Mouse (Mus musculus): Measurements from ENCODE around the gene Cerk. TPM values are rescaled to one million over a fixed set of nuclear protein-coding genes. Genes with fewer than 3 reads are reported as not detected.
A peak's percentile ranks its signal among the peaks of the same experiment; 100 is the strongest.

Cerk gene
- total and polyA plus RNA-seq, 3 experiments: 2.5 to 10.3 (median 4.4) TPM

DNA sequence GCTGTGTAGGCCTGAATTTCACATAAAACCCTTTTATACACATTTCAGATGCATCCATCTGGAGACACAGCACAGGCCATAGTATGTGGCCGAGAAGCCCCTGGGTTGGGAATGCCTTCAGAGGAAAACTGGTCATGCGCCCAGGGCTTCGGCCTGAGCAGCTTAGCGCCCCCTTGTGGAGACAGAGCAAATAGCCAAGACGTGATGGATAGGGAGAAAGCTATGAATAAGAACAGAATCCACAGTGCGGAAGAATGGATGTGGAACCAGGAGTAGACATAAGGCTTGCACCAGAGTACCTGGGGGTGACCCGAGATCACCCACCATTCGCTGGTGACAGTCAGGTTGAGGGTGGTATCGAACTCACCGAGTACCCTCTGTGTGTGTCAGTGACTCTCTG lies 45.6 kb downstream of the Cerk start:
- DNase-seq (ENCODE audit: extremely low read depth): peak; percentile 35
- TF ChIP-seq MEF2A (IDR thresholded peaks at IDR 0.05; ENCODE audit: borderline replicate concordance, low read depth, low read length): no peak
- no peak for TF ChIP-seq NRF1 (IDR thresholded peaks at IDR 0.05; ENCODE audit: low read depth, low read length)
- TF ChIP-seq ZC3H11A (IDR thresholded peaks at IDR 0.05; ENCODE audit: low read depth, low read length): no peak
- TF ChIP-seq POLR2A (IDR thresholded peaks at IDR 0.05; ENCODE audit: low read depth, low read length): no peak
- TF ChIP-seq SMC3 (IDR thresholded peaks at IDR 0.05; ENCODE audit: low read depth, low read length): peak; percentile 55
- peak; percentile 76 to 88 for TF ChIP-seq CTCF (conservative IDR thresholded peaks at IDR 0.05 in 1 of 2, IDR thresholded peaks at IDR 0.05 in 1 of 2; ENCODE audit: low read depth in 2 of 2, low read length in 2 of 2)
- TF ChIP-seq RAD21 (IDR thresholded peaks at IDR 0.05; ENCODE audit: low read depth, low read length): peak; percentile 10; the same call in 1 of the 2 replicates
- Histone ChIP-seq H3K4me1 (ENCODE audit: control insufficient read depth in 1 of 2, insufficient read depth in 2 of 2) (peaks cover 0 to 11% of the 10 kb centered on the region in 2 experiments; a peak in 2 of 4 replicates), H3K4me2 (ENCODE audit: insufficient read depth, low read depth, poor library complexity, severe bottlenecking) (no peak overlapping the region), H3K9ac (ENCODE audit: insufficient read depth, low read depth) (no peak overlapping the region), H3K27me3 (replicated peaks) (peaks cover 6% of the 10 kb centered on the region), H3K36me3 (replicated peaks in 1 of 2; ENCODE audit: control insufficient read depth in 1 of 2, insufficient read depth in 1 of 2, low read length in 1 of 2) (peaks cover 12 to 22% of the 10 kb centered on the region in 2 experiments), H3K9me3 (replicated peaks; ENCODE audit: low read length) (no peaks in the 10 kb centered on the region), H3K79me2 (replicated peaks; ENCODE audit: control insufficient read depth, extremely low read depth, insufficient read depth, poor library complexity, severe bottlenecking) (no peaks in the 10 kb centered on the region), H3K4me3 (replicated peaks in 1 of 3; ENCODE audit: low read depth in 2 of 3, low read length in 2 of 3, poor library complexity in 1 of 3) (no peak overlapping the region), H3K27ac (ENCODE audit: insufficient read depth, low read depth) (no peak overlapping the region)
- dilution Hi-C loops (cut with MboI; ENCODE audit: extremely low pct_ligation_motif_present, extremely low pct_unique_long_range_greater_than_20kb, low sequenced_read_pairs) (no loop called here), in situ Hi-C loops (cut with MboI; ENCODE audit: low pct_ligation_motif_present, low pct_unique_long_range_greater_than_20kb, low sequenced_read_pairs) (no loop called here)

DNA sequence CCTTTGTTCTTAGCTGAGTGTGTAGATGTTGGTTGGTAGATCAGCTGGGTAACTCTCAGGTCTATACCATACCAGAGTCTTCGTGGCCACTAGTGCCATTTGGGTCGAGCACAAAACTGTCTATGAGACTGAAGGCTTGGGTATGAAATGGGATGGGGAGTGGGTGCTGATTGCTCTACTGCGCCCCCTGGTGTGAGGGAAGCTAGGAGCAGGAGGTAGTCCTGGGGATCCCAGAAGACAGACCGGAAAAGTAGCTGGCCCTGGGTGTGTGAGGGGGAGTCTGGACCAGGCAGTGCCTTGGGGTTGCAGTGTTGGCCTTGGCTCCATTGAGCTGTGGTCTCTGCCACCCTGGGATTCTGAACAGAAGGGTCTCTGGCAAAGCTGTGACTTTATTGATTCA lies 48.3 kb downstream of the Cerk start:
- Histone ChIP-seq H3K36me3 (replicated peaks in 1 of 2; ENCODE audit: control insufficient read depth in 1 of 2, insufficient read depth in 1 of 2, low read length in 1 of 2) (peaks cover 10 to 12% of the 10 kb centered on the region in 2 experiments), H3K27ac (ENCODE audit: insufficient read depth, low read depth) (no peak overlapping the region), H3K79me2 (replicated peaks; ENCODE audit: control insufficient read depth, extremely low read depth, insufficient read depth, poor library complexity, severe bottlenecking) (no peaks in the 10 kb centered on the region), H3K4me2 (ENCODE audit: insufficient read depth, low read depth, poor library complexity, severe bottlenecking) (no peak overlapping the region), H3K27me3 (replicated peaks) (peaks cover 12% of the 10 kb centered on the region), H3K4me3 (replicated peaks in 1 of 3; ENCODE audit: low read depth in 2 of 3, low read length in 2 of 3, poor library complexity in 1 of 3) (no peak overlapping the region), H3K9me3 (replicated peaks; ENCODE audit: low read length) (no peaks in the 10 kb centered on the region), H3K4me1 (ENCODE audit: control insufficient read depth in 1 of 2, insufficient read depth in 2 of 2) (peaks cover 0 to 11% of the 10 kb centered on the region in 2 experiments; a peak in 2 of 4 replicates), H3K9ac (ENCODE audit: insufficient read depth, low read depth) (no peak overlapping the region)
- in situ Hi-C loops (cut with MboI; ENCODE audit: low pct_ligation_motif_present, low pct_unique_long_range_greater_than_20kb, low sequenced_read_pairs): no loop called here
- peak; percentile 24 for DNase-seq (ENCODE audit: extremely low read depth)
- no peak for TF ChIP-seq E2F4 (IDR thresholded peaks at IDR 0.05; ENCODE audit: insufficient replicate concordance, low read depth, low read length)
- TF ChIP-seq RAD21 (IDR thresholded peaks at IDR 0.05; ENCODE audit: low read depth, low read length): peak; percentile 7
- no peak for TF ChIP-seq ZKSCAN1 (IDR thresholded peaks at IDR 0.05; ENCODE audit: borderline replicate concordance, low read depth, low read length)
- peak; percentile 39 to 64 for TF ChIP-seq CTCF (conservative IDR thresholded peaks at IDR 0.05 in 1 of 2, IDR thresholded peaks at IDR 0.05 in 1 of 2; ENCODE audit: low read depth in 2 of 2, low read length in 2 of 2)
- TF ChIP-seq SMC3 (IDR thresholded peaks at IDR 0.05; ENCODE audit: low read depth, low read length): peak; percentile 41
- dilution Hi-C loops (cut with MboI; ENCODE audit: extremely low pct_ligation_motif_present, extremely low pct_unique_long_range_greater_than_20kb, low sequenced_read_pairs): no loop called here

DNA sequence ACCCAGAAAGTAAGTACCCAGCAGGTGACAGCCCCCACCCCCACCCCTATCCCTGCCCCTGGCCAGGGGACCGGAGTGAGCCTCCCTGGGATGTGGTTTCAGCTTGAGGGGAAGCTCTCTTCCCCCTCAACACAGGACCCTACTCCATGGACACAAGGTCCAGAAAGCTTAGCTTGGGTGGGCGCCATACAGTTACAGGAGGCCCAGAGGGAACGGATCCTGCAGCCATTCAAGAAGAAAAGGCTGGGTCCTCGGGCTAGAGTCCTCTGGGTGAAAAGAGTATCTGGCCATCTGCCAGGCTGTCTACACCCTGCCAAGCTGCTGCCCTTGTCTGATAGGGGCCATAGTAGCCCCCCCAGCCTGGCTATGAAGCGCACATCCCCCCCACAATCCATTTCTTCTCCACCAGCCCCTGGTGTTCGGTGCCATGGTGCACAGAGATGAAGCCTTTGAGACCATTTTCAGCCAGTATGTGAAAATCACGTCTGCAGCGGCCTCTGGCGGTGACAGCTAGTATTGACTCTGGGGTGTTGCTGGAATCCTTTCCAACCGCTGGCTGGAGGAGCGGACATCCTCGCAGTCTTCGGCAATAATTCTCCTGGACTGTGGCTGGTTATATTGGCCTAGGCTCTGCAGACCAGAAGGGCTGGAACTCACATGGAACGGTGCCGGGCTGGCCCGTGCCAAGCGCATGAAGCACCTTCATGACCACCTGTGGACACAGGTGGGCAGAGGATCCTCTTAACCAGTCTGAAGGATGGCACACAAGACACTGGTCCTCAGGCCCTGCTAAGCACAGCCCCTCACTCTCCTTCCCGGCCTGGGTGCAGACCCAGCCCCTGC lies 50.8 kb downstream of the Cerk start:
- Histone ChIP-seq H3K79me2 (replicated peaks; ENCODE audit: control insufficient read depth, extremely low read depth, insufficient read depth, poor library complexity, severe bottlenecking) (no peaks in the 10 kb centered on the region), H3K4me1 (ENCODE audit: control insufficient read depth in 1 of 2, insufficient read depth in 2 of 2) (peaks cover 13 to 33% of the 10 kb centered on the region in 2 experiments), H3K4me3 (replicated peaks in 1 of 3; ENCODE audit: low read depth in 2 of 3, low read length in 2 of 3, poor library complexity in 1 of 3) (no peak overlapping the region), H3K27me3 (replicated peaks) (peaks cover 19% of the 10 kb centered on the region), H3K9ac (ENCODE audit: insufficient read depth, low read depth) (no peak overlapping the region), H3K27ac (ENCODE audit: insufficient read depth, low read depth) (no peak overlapping the region), H3K4me2 (ENCODE audit: insufficient read depth, low read depth, poor library complexity, severe bottlenecking) (no peak overlapping the region), H3K36me3 (replicated peaks in 1 of 2; ENCODE audit: control insufficient read depth in 1 of 2, insufficient read depth in 1 of 2, low read length in 1 of 2) (no peaks in the 10 kb centered on the region), H3K9me3 (replicated peaks; ENCODE audit: low read length) (no peaks in the 10 kb centered on the region)
- in situ Hi-C loops (cut with MboI; ENCODE audit: low pct_ligation_motif_present, low pct_unique_long_range_greater_than_20kb, low sequenced_read_pairs) (loop anchor here (5.0 kb wide), 1 partner anchor 223 kb away; no protein-coding TSS in a partner anchor), dilution Hi-C loops (cut with MboI; ENCODE audit: extremely low pct_ligation_motif_present, extremely low pct_unique_long_range_greater_than_20kb, low sequenced_read_pairs) (no loop called here)
- DNase-seq (ENCODE audit: extremely low read depth): peak; percentile 76
- TF ChIP-seq ETS1 (conservative IDR thresholded peaks at IDR 0.05; ENCODE audit: low read depth, low read length) (no peak), NRF1 (IDR thresholded peaks at IDR 0.05; ENCODE audit: low read depth, low read length) (no peak), GABPA (IDR thresholded peaks at IDR 0.05; ENCODE audit: insufficient replicate concordance, low read depth, low read length) (no peak), EP300 (IDR thresholded peaks at IDR 0.05; ENCODE audit: low read length) (no peak), RCOR1 (conservative IDR thresholded peaks at IDR 0.05; ENCODE audit: low read depth, low read length) (no peak), JUND (conservative IDR thresholded peaks at IDR 0.05; ENCODE audit: low read depth, low read length) (no peak), IRF4 (IDR thresholded peaks at IDR 0.05; ENCODE audit: low read depth, low read length) (no peak), ZC3H11A (IDR thresholded peaks at IDR 0.05; ENCODE audit: low read depth, low read length) (0 out of 2 replicates have a peak, but pooled peaks have one; percentile 24), ZNF384 (IDR thresholded peaks at IDR 0.05; ENCODE audit: low read depth, low read length) (no peak), MAX (IDR thresholded peaks at IDR 0.05; ENCODE audit: low read length) (no peak), ZMIZ1 (IDR thresholded peaks at IDR 0.05; ENCODE audit: low read depth, low read length) (no peak), POLR2AphosphoS2 (IDR thresholded peaks at IDR 0.05; ENCODE audit: low read depth, low read length) (no peak), MYC (IDR thresholded peaks at IDR 0.05; ENCODE audit: low read depth, low read length) (no peak), MAZ (IDR thresholded peaks at IDR 0.05; ENCODE audit: low read depth, low read length) (no peak), POLR2A (IDR thresholded peaks at IDR 0.05; ENCODE audit: low read depth, low read length) (no peak), SMC3 (IDR thresholded peaks at IDR 0.05; ENCODE audit: low read depth, low read length) (peak; percentile 83), CTCF (conservative IDR thresholded peaks at IDR 0.05 in 1 of 2, IDR thresholded peaks at IDR 0.05 in 1 of 2; ENCODE audit: low read depth in 2 of 2, low read length in 2 of 2) (peak; percentile 85 to 96), RAD21 (IDR thresholded peaks at IDR 0.05; ENCODE audit: low read depth, low read length) (peak; percentile 89)

All from CH12.LX (cell line).